Mouse (Mus musculus) ES-Bruce4 (cell line): ENCODE data around the gene Gps2.

ENCODE experiments used
- CTCF ChIP-seq: IDR thresholded peaks from one replicate; pipeline ENCODE4 v1.8.1; 2011; ENCODE audit warnings: low read depth, low read length
- EP300 ChIP-seq: IDR thresholded peaks from 2 replicates; pipeline ENCODE4 v1.6.1; 2011; ENCODE audit warnings: low read depth, low read length; ENCODE audit not compliant: insufficient read depth

DNA sequence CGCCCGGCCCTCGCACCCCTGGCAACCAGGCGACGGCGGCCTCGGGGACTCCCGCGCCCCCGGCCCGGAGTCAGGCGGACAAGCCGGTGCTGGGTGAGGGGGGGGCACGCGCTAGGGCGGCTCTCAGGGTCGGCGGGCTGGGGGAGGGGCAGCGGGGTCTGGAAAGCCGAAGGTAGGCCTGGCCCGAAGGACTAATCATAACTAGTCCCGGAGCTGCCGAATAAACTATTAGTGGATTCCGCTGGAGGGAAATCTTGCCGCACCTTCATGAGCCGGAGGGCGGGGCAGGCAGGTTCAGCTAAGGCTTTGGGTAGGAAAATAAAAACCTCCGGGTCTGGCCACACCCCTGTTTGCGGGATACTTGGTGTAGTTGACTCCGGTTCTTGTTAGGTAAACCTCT lies 22.5 kb downstream of the Gps2 start:
- TF ChIP-seq EP300 = no peak
- no peak for TF ChIP-seq CTCF
